Mouse (Mus musculus) C2C12 (cell line): ENCODE data around the gene Mrpl46. TPM values are rescaled to one million over a fixed set of nuclear protein-coding genes. Genes with fewer than 3 reads are reported as not detected.

ENCODE experiments used
- H3K27me3 ChIP-seq: one replicate; pipeline ENCODE4 v1.6.1; 2011; ENCODE audit not compliant: control insufficient read depth, insufficient read depth, insufficient read length
- H3K36me3 ChIP-seq: one replicate; pipeline ENCODE4 v1.6.1; 2011; ENCODE audit not compliant: control insufficient read depth, insufficient read depth
- H3K4me3 ChIP-seq: one replicate; pipeline ENCODE4 v1.5.1; 2011; ENCODE audit warnings: mild to moderate bottlenecking, control low read depth; ENCODE audit not compliant: poor library complexity, insufficient read depth, severe bottlenecking
- H3K79me2 ChIP-seq: one replicate; pipeline ENCODE4 v1.6.1; 2011; ENCODE audit not compliant: control insufficient read depth, insufficient read depth
- H3K79me3 ChIP-seq: one replicate; pipeline ENCODE4 v1.6.1; 2011; ENCODE audit warnings: low read depth, control low read depth
- H3ac ChIP-seq: one replicate; pipeline ENCODE3; 2011; ENCODE audit warnings: low read depth; ENCODE audit not compliant: control insufficient read depth, insufficient read length
- CEBPB ChIP-seq: IDR thresholded peaks from one replicate; pipeline ENCODE4 v1.6.1; 2011; ENCODE audit warnings: low read depth, mild to moderate bottlenecking, control low read depth, moderate library complexity
- CTCF ChIP-seq: IDR thresholded peaks from one replicate; pipeline ENCODE4 v1.5.1; 2011; ENCODE audit not compliant: control insufficient read depth, insufficient read depth, insufficient read length
- FOSL1 ChIP-seq: IDR thresholded peaks from one replicate; pipeline ENCODE4 v1.8.0; 2011; ENCODE audit warnings: mild to moderate bottlenecking, low read length; ENCODE audit not compliant: poor library complexity, insufficient read depth, severe bottlenecking
- MAX ChIP-seq: IDR thresholded peaks from one replicate; pipeline ENCODE4 v1.6.1; 2011; ENCODE audit warnings: mild to moderate bottlenecking, control low read depth
- MYOD1 ChIP-seq: IDR thresholded peaks from one replicate; pipeline ENCODE4 v1.6.1; 2011; ENCODE audit warnings: low read depth; ENCODE audit not compliant: control insufficient read depth, insufficient read length
- MYOG ChIP-seq: IDR thresholded peaks from one replicate; pipeline ENCODE4 v1.6.1; 2011; ENCODE audit not compliant: control insufficient read depth, insufficient read length; ENCODE audit errors: extremely low read depth
- USF1 ChIP-seq: IDR thresholded peaks from one replicate; pipeline ENCODE4 v1.6.1; 2011; ENCODE audit warnings: low read depth, mild to moderate bottlenecking, control low read depth, moderate library complexity
- polyA plus RNA-seq: library from polyadenylated mRNA; unstranded; fragments of >200 nt; fragmentation: generic; extraction: Trizol; gene quantifications from one replicate; pipeline ENCODE4 v1.2.1, GENCODE M21; 2012; ENCODE audit warnings: missing spikeins

The Mrpl46 gene
- polyA plus RNA-seq, 1 experiment, result 32.4 TPM

GRCm38 (mm10) chr7:78794571-78795092 is 11.3 kb upstream of the Mrpl46 start:
- Histone ChIP-seq H3K79me2 (no peaks in the 10 kb centered on the region), H3ac (no peak overlapping the region), H3K4me3 (no peak overlapping the region), H3K36me3 (peaks cover 8% of the 10 kb centered on the region), H3K79me3 (no peaks in the 10 kb centered on the region), H3K27me3 (peaks cover 9% of the 10 kb centered on the region)
- TF ChIP-seq MYOD1 (no peak), FOSL1 (no peak), CTCF (no peak), CEBPB (no peak), USF1 (no peak), MAX (no peak), MYOG (no peak)

GRCm38 (mm10) chr7:78793895-78794570 is 10.7 kb upstream of the Mrpl46 start:
- TF ChIP-seq CEBPB (no peak), MAX (no peak), CTCF (no peak), FOSL1 (no peak), USF1 (no peak), MYOD1 (no peak), MYOG (no peak)
- H3K36me3 ChIP-seq, result peaks cover 8% of the 10 kb centered on the region
- H3K79me3 ChIP-seq, result no peaks in the 10 kb centered on the region
- no peaks in the 10 kb centered on the region for H3K79me2 ChIP-seq
- H3K4me3 ChIP-seq, result no peak overlapping the region
- H3ac ChIP-seq, result no peak overlapping the region
- H3K27me3 ChIP-seq, result peaks cover 5% of the 10 kb centered on the region

- Histone ChIP-seq H3K79me2 (no peaks in the 10 kb centered on the region), H3ac (no peak overlapping the region), H3K4me3 (no peak overlapping the region), H3K27me3 (no peaks in the 10 kb centered on the region), H3K79me3 (no peaks in the 10 kb centered on the region), H3K36me3 (peaks cover 8% of the 10 kb centered on the region)
- no peak for TF ChIP-seq MYOG
- TF ChIP-seq CTCF, result peak; percentile 70
Observed at GRCm38 (mm10) chr7:78791359-78792222, 8.3 kb upstream of the Mrpl46 start.

- no peak overlapping the region for H3ac ChIP-seq
- peaks cover 1% of the 10 kb centered on the region for H3K79me3 ChIP-seq
- no peaks in the 10 kb centered on the region for H3K27me3 ChIP-seq
- no peak overlapping the region for H3K4me3 ChIP-seq
- peaks cover 18% of the 10 kb centered on the region for H3K79me2 ChIP-seq
- no peak for TF ChIP-seq CTCF
- TF ChIP-seq USF1, result no peak
- no peak for TF ChIP-seq MAX
- TF ChIP-seq CEBPB, result no peak
- no peak for TF ChIP-seq MYOG
- no peak for TF ChIP-seq FOSL1
- no peak for TF ChIP-seq MYOD1
- peaks cover 10% of the 10 kb centered on the region for H3K36me3 ChIP-seq
Observed at GRCm38 (mm10) chr7:78787793-78788380, 4.6 kb upstream of the Mrpl46 start.

- TF ChIP-seq MYOD1, result no peak
- TF ChIP-seq USF1, result no peak
- no peak for TF ChIP-seq MAX
- TF ChIP-seq CTCF, result no peak
- TF ChIP-seq MYOG, result no peak
- TF ChIP-seq FOSL1, result no peak
- TF ChIP-seq CEBPB, result no peak
- H3K36me3 ChIP-seq, result peaks cover 5% of the 10 kb centered on the region
- H3K4me3 ChIP-seq, result no peak overlapping the region
- H3K79me2 ChIP-seq, result peaks cover 38% of the 10 kb centered on the region
- no peaks in the 10 kb centered on the region for H3K27me3 ChIP-seq
- H3ac ChIP-seq, result no peak overlapping the region
- H3K79me3 ChIP-seq, result peaks cover 7% of the 10 kb centered on the region
Observed at GRCm38 (mm10) chr7:78785906-78786305, 2.6 kb upstream of the Mrpl46 start.
